In the genomic region with DNA sequence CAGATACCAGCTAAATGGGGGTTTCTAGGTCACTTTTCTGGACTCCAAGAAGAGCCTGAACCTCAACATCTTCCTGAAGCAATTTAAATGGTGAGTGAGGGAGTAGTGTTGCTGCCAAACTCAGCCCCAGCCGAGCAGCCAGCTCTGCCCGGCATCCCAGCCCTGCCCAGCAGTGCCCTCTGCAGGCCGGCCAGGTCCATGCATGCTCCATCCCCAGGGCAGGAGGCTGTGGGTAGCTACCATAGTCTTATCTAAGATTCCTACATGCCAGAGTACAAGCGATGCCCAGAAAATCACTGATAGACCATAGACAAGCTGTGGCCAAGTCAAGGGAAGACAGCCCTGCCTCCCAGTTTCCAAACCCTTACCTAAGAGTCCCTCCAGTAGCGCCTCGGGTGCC, we compare ENCODE assay signal across 8 mouse cellular contexts. TPM values are rescaled to one million over a fixed set of nuclear protein-coding genes. Genes with fewer than 3 reads are reported as not detected.
A peak's percentile ranks its signal among the peaks of the same experiment; 100 is the strongest.
DNase-seq lines count a peak whose midpoint lies in the region; ATAC-seq lines count a peak whose summit lies in the region.

No protein-coding gene starts in this region.

- peak; percentile 60 for ATAC-seq in kidney, embryonic 15.5 days (replicated peaks; ENCODE audit: low FRiP score)
- peak; percentile 72 for ATAC-seq in liver, embryonic 13.5 days (ENCODE audit: low read depth)
- peak; percentile 45; the same call in 1 of the 2 replicates for ATAC-seq in stomach, embryonic 15.5 days (ENCODE audit: insufficient read depth, low FRiP score, low read depth)

- no peaks in the 10 kb centered on the region for H3K9me3 ChIP-seq in kidney, embryonic 15.5 days (replicated peaks)
- no peaks in the 10 kb centered on the region for H3K9me3 ChIP-seq in liver, embryonic 13.5 days (replicated peaks)
- H3K9me3 ChIP-seq in stomach, embryonic 15.5 days: no peaks in the 10 kb centered on the region

- no peak overlapping the region for H3K27ac ChIP-seq in kidney, embryonic 15.5 days
- H3K27ac ChIP-seq in liver, embryonic 13.5 days: no peak overlapping the region
- H3K27ac ChIP-seq in stomach, embryonic 15.5 days: no peak overlapping the region

- H3K4me1 ChIP-seq in kidney, embryonic 15.5 days: peaks cover 10% of the 10 kb centered on the region
- no peaks in the 10 kb centered on the region; the same call in 1 of the 2 replicates for H3K4me1 ChIP-seq in liver, embryonic 13.5 days (replicated peaks)
- 0 out of 2 replicates have a peak, but pooled peaks cover 3% of the 10 kb centered on the region for H3K4me1 ChIP-seq in stomach, embryonic 15.5 days

- peaks cover 41% of the 10 kb centered on the region for H3K36me3 ChIP-seq in kidney, embryonic 15.5 days
- H3K36me3 ChIP-seq in liver, embryonic 13.5 days: peaks cover 59% of the 10 kb centered on the region
- H3K36me3 ChIP-seq in stomach, embryonic 15.5 days: 0 out of 2 replicates have a peak, but pooled peaks cover 8% of the 10 kb centered on the region

- WGBS in kidney, embryonic 15.5 days: 48% methylated on average over 6 of the region's 6 CpGs
- 44% methylated on average over 6 of the region's 6 CpGs for WGBS in liver, embryonic 13.5 days (ENCODE audit: insufficient replicate concordance)
- 41% methylated on average over 6 of the region's 6 CpGs for WGBS in stomach, embryonic 15.5 days

- DNase-seq in 3134 (ENCODE audit: extremely low read depth, insufficient read length, low spot score): peak; percentile 72
- peak; percentile 79 to 85 for DNase-seq in adrenal gland, adult 18-20 months (ENCODE audit: low spot score in 2 of 2)
- DNase-seq in embryo, embryonic 11.5 days (ENCODE audit: low read depth, low spot score): peak; percentile 46
- peak; percentile 73 for DNase-seq in heart, adult 8-10 months (ENCODE audit: low spot score)
- peak; percentile 51 for DNase-seq in liver, embryonic 13.5 days
- DNase-seq in natural killer cell, adult 2 months (ENCODE audit: low spot score in 2 of 2): peak; percentile 65 to 76

- H3K4me2 ChIP-seq in kidney, embryonic 15.5 days: no peak overlapping the region
- no peak overlapping the region for H3K4me2 ChIP-seq in liver, embryonic 13.5 days
- no peak overlapping the region for H3K4me2 ChIP-seq in stomach, embryonic 15.5 days

- no peak overlapping the region for H3K4me3 ChIP-seq in kidney, embryonic 15.5 days (replicated peaks)
- no peak overlapping the region for H3K4me3 ChIP-seq in liver, embryonic 13.5 days (replicated peaks)
- no peak overlapping the region for H3K4me3 ChIP-seq in stomach, embryonic 15.5 days (replicated peaks)

- no peak overlapping the region for H3K9ac ChIP-seq in kidney, embryonic 15.5 days
- H3K9ac ChIP-seq in liver, embryonic 13.5 days: no peak overlapping the region
- no peak overlapping the region for H3K9ac ChIP-seq in stomach, embryonic 15.5 days

- H3K27me3 ChIP-seq in kidney, embryonic 15.5 days: no peaks in the 10 kb centered on the region
- H3K27me3 ChIP-seq in liver, embryonic 13.5 days: no peaks in the 10 kb centered on the region
- no peaks in the 10 kb centered on the region for H3K27me3 ChIP-seq in stomach, embryonic 15.5 days (replicated peaks)

RNA-seq across cellular contexts. Expression of gene Adssl1, which starts 14.1 kb away (rescaled TPM):
- total RNA-seq in adrenal gland, adult 18-20 months (2021): 10 to 100 TPM; 17.1 to 31.3 TPM
- 100 to 1,000 TPM; 184 to 207 (median 193) TPM for total RNA-seq in heart, adult 8-10 months (2022)
- polyA plus RNA-seq in kidney, embryonic 15.5 days (2015; fragmentation: Nextera tagmentation; extraction: Ambion mirVana): 11.6 and 12.4 TPM in 2 replicates
- 6.7 and 7.5 TPM in 2 replicates for polyA plus RNA-seq in liver, embryonic 13.5 days (2015; fragmentation: Nextera tagmentation; extraction: Ambion mirVana)
- polyA plus RNA-seq in stomach, embryonic 15.5 days (2015; fragmentation: Nextera tagmentation; extraction: Ambion mirVana): 4.3 and 4.4 TPM in 2 replicates

RNA-seq across cellular contexts. Expression of gene Inf2, which starts 17.2 kb away (rescaled TPM):
- 10 to 100 TPM; 25.2 to 29.7 TPM for total RNA-seq in adrenal gland, adult 18-20 months (2021)
- total RNA-seq in heart, adult 8-10 months (2022): 10 to 100 TPM; 14.7 to 19.5 (median 17.7) TPM
- polyA plus RNA-seq in kidney, embryonic 15.5 days (2015; fragmentation: Nextera tagmentation; extraction: Ambion mirVana): 3.8 and 4.8 TPM in 2 replicates
- polyA plus RNA-seq in liver, embryonic 13.5 days (2015; fragmentation: Nextera tagmentation; extraction: Ambion mirVana): 1.4 and 2.1 TPM in 2 replicates
- 4.3 and 4.4 TPM in 2 replicates for polyA plus RNA-seq in stomach, embryonic 15.5 days (2015; fragmentation: Nextera tagmentation; extraction: Ambion mirVana)

RNA-seq across cellular contexts. Expression of gene Siva1, which starts 38.7 kb away (rescaled TPM):
- total RNA-seq in adrenal gland, adult 18-20 months (2021): 10 to 100 TPM; 36.6 to 43.6 TPM
- 10 to 100 TPM; 28.3 to 35.2 (median 30.0) TPM for total RNA-seq in heart, adult 8-10 months (2022)
- 255 and 266 TPM in 2 replicates for polyA plus RNA-seq in kidney, embryonic 15.5 days (2015; fragmentation: Nextera tagmentation; extraction: Ambion mirVana)
- polyA plus RNA-seq in liver, embryonic 13.5 days (2015; fragmentation: Nextera tagmentation; extraction: Ambion mirVana): 120 and 148 TPM in 2 replicates
- polyA plus RNA-seq in stomach, embryonic 15.5 days (2015; fragmentation: Nextera tagmentation; extraction: Ambion mirVana): 198 and 214 TPM in 2 replicates
